Mouse (Mus musculus) mouse embryonic stem cell (cell line): ENCODE results near the gene Cbln3.

Experiments
- in situ Hi-C, 2 experiments: fragments of 300-500 bp; cut with MboI; formaldehyde crosslinking; loops; 1 replicate in 1 of 2; 3 replicates in 1 of 2; pipeline ENCODE4 v1.14.3; 2019 to 2020; ENCODE audit warnings: low sequenced_read_pairs in 2 of 2, low pct_unique_long_range_greater_than_20kb in 1 of 2, mixed read lengths in 1 of 2; ENCODE audit not compliant: unreplicated experiment in 1 of 2

Gene Cbln3

GRCm38 (mm10) chr14:55855101-55855561 is 29.1 kb downstream of the Cbln3 start:
- in situ Hi-C loops: loop anchor here in 1 of 2 experiments (10.0 kb wide), 1 partner anchor 60 kb away; no protein-coding TSS in a partner anchor

DNA sequence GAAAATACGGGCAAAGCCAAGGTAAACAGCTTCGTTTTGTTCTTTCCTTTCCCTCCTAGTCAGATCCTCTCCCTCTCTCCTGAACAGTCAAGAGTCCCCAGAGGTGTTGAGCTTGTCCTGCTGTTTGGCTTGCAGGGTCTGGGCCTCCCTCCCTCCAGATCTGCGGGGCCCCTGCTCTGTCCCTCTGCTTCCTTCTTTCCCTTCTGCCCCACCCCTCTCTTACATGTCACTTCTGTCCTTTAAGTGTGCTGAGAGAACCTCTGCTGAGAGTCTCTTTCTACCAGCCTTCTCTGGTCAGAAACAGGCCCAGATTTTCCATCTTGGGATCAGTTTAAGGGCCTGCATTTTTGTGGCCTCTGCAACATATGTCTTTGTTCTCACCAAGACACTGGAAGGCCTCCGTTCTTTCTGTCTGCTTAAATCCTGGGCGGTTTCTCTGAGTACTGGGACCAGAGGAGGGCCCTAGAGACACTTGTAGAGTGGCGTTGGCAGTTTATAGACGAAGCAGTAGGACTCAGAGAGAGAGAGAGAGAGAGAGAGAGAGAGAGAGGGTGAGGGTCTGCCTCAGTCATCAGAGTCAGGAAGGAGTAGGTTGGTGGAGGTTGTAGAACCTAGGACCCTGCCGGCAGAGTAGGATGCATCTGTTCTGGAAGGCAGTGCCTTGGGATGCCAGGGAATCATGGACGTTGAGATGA is 29.6 kb downstream of the Cbln3 start:
- in situ Hi-C loops: loop anchor here in 1 of 2 experiments (10.0 kb wide), 1 partner anchor 60 kb away; no protein-coding TSS in a partner anchor

- in situ Hi-C loops: loop anchor here in 1 of 2 experiments (10.0 kb wide), 1 partner anchor 61 kb away; no protein-coding TSS in a partner anchor
Observed at GRCm38 (mm10) chr14:55853621-55854285, 30.4 kb downstream of the Cbln3 start, which contains the start of gene Nynrin. Nynrin (plus strand) TSS chr14:55854010.

GRCm38 (mm10) chr14:55852646-55853551 is 31.3 kb downstream of the Cbln3 start:
- in situ Hi-C loops: loop anchor here in 1 of 2 experiments (10.0 kb wide), 1 partner anchor 62 kb away; no protein-coding TSS in a partner anchor

GRCm38 (mm10) chr14:55850885-55851284 is 33.3 kb downstream of the Cbln3 start:
- in situ Hi-C loops: loop anchor here in 1 of 2 experiments (10.0 kb wide), 1 partner anchor 64 kb away; no protein-coding TSS in a partner anchor

- in situ Hi-C loops: no loop called here
Observed at GRCm38 (mm10) chr14:55845506-55846294, 38.5 kb downstream of the Cbln3 start.

DNA sequence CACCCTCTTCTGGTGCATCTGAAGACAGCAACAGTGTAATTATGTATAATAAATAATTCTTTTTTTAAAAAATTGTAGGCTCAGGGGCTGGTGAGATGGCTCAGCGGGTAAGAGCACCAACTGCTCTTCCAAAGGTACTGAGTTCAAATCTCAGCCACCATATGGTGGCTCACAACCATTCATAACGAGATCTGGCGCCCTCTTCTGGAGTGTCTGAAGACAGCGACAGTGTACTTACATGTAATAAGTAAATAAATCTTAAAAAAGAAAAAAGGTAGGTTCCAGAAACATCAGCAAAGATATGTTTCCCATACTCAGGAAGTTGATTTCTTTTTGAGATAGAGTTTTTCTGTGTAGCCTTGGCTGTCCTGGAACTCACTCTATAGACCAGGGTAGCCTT is 41.4 kb downstream of the Cbln3 start:
- in situ Hi-C loops: no loop called here

GRCm38 (mm10) chr14:55840853-55841366 is 43.3 kb downstream of the Cbln3 start:
- in situ Hi-C loops: no loop called here

GRCm38 (mm10) chr14:55838740-55839139 is 45.5 kb downstream of the Cbln3 start:
- in situ Hi-C loops: no loop called here

DNA sequence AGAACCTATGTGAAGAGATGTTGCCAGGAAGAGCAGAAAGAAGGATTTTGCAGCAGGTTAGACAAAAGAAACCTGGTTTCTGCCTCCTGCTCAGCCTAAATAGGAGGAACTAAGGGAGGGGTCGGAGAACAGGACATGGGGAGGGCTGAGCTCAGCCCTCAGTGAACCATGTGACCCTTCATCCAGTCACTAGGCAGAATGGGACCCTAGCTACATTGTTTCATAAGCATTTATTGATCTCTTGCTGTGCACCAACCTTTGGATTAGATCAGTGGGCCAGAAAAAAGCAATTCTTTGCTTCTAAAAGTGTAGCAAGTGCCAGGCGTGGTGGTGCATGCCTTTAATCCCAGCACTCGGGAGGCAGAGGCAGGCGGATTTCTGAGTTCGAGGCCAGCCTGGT is 45.9 kb downstream of the Cbln3 start:
- in situ Hi-C loops: no loop called here

GRCm38 (mm10) chr14:55834808-55835533 is 49.2 kb downstream of the Cbln3 start:
- in situ Hi-C loops: no loop called here

- in situ Hi-C loops: no loop called here
Observed at GRCm38 (mm10) chr14:55833126-55833525, 51.1 kb downstream of the Cbln3 start.

GRCm38 (mm10) chr14:55830331-55830730 is 53.9 kb downstream of the Cbln3 start:
- in situ Hi-C loops: no loop called here

DNA sequence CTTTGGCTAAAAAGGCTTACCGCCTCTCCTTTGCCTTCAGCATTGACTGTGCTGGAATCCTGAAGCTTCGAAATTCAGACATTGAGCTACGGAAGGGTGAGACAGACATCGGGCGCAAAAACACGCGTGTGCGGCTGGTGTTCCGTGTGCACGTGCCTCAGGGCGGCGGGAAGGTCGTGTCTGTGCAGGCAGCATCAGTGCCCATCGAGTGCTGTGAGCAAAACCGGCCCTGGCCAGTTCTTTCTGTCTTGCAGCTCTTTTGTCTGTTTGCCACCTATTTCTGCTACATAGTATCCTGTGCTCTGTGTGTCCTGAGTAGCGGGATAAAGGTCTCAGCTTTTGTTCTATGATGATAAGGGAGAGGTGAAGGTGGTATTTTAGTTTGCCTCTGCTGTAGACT is 54.3 kb downstream of the Cbln3 start:
- in situ Hi-C loops: no loop called here
